Mouse (Mus musculus): Measurements from ENCODE around the gene Crebl2.

Gene Crebl2

DNA sequence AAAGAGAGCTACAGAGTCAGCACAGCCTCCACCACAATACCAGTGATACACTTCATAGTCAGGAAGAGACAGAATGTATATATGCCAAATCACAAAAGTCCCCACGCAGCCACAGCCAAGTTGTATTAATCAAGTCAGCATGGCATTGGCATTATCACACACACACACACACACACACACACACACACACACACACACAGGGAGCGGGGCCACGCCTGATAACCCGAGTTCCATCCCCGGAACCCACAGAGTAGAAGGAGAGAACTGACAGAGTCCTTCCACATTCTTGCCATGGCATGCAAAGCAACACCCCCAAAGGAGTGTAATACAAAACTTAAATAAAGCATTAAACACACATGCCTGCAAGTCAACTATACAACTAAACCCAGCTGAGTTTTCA, 49.6 kb downstream of the Crebl2 start:
- ChIA-PET POLR2A (interaction anchor here in 2 of 4 experiments (0.7 to 5.0 kb wide), 5 partner anchors 7 to 326 kb away, joined by 3 to 35 read pairs (median 5); no protein-coding TSS in a partner anchor), CTCF (interaction anchor here in 1 of 4 experiments (2.1 kb wide), 1 partner anchor 12 kb away, joined by 9 read pairs; no protein-coding TSS in a partner anchor)

DNA sequence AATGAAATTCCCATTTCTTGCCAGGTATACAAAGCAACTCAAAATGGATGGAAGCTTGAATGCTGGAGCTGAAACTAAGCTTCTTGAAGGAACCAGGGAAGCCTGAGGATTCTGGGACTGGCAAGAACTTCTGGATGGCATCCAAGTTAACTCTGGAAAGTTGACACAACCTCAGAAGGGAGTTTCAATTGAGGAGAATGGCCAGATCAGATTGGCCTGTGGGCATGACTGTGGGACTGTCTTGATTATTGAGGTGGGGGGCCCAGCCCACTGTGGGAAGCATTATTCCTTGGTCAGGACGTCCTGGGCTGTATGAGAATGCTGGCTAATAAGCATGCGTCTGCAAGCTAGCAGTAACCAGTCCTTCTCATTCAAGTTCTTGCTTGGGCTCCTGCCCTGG, 50.1 kb downstream of the Crebl2 start:
- CTCF ChIA-PET, result interaction anchor here in 1 of 4 experiments (1.2 to 2.1 kb wide), 2 partner anchors 13 to 259 kb away, joined by 3 to 9 read pairs; no protein-coding TSS in a partner anchor
- POLR2A ChIA-PET, result interaction anchor here in 2 of 4 experiments (0.7 to 2.3 kb wide), 5 partner anchors 10 to 326 kb away, joined by 3 to 10 read pairs (median 4); partner anchors contain the start of gene Gpr19 (in 1 of the 2)

DNA sequence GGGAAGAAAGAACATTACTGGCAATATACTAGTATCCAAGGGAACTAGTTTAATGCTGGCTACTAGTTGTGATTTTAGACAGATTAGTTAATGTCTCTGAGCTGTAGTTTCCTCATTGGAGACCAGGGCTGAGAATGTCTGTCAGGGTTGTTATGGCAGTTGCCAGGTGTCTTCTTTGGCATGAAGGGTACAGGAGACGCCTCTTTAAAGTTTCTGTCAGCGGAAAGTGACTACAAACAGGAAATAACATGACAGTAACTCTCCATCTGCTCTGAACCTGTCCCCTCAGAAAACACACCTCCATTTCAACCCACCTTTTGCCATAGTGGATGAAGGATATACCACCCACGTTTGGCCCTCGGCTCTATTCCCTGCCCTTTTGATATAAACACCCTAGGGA, 53.7 kb downstream of the Crebl2 start:
- POLR2A ChIA-PET, result interaction anchor here in 2 of 4 experiments (0.6 to 7.0 kb wide), 5 partner anchors 14 to 130 kb away, joined by 3 to 100 read pairs (median 7); partner anchors contain the start of genes Cdkn1b (in 2 of the 2), Apold1 (in 1 of the 2) and Gpr19 (in 1 of the 2)
- CTCF ChIA-PET, result interaction anchor here in 1 of 4 experiments (1.0 kb wide), 1 partner anchor 15 kb away, joined by 3 read pairs; no protein-coding TSS in a partner anchor

DNA sequence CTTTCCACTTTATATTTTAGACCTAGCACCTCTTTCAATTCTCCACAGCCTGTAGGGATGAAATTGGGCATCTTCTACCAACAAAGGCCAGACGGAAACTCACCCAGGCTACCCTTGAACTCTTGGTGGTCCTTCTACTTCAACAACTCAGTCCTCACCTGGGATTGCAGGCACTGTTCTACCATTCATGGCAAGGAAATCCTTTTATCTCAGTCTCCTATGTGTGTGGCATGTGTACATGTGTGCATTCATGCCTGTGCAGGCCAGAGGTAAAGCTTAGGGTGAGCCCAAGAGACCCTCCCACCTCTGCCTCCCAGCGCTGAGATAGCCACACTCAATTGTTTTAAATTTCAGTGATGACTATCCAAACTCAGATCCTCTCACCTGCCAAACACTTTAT, 55.6 kb downstream of the Crebl2 start:
- CTCF ChIA-PET, result no interaction called here
- POLR2A ChIA-PET, result interaction anchor here in 3 of 4 experiments (0.9 to 7.0 kb wide), 10 partner anchors 8 to 61 kb away, joined by 3 to 100 read pairs (median 8); partner anchors contain the start of genes Cdkn1b (in 2 of the 3) and Gpr19 (in 1 of the 3)

DNA sequence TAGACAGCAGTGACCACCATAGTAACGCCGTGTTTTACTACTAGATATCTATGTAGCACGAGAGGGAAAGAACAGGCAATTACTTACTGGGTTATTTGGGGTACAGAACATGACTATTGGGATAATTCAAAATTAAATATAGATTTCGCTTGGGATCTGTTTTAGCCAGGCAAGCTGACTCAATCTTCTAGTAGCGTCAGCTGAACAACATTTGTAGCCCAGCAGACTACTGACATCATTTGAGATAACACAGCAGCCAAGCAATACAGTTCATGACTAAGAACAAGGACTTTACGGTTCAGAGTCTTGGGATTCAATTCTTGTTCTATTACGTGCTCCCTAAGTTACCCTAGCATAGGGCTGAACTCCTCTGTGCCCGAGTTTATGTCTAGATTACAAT, 56.5 kb downstream of the Crebl2 start:
- ChIA-PET CTCF (interaction anchor here in 3 of 4 experiments (0.7 to 1.6 kb wide), 4 partner anchors 10 to 62 kb away, joined by 3 to 6 read pairs (median 5); no protein-coding TSS in a partner anchor), POLR2A (interaction anchor here (0.9 to 7.0 kb wide), 34 partner anchors 9 to 470 kb away, joined by 3 to 100 read pairs (median 5); partner anchors contain the start of genes Cdkn1b (in 4 of the 4), Apold1 (in 3 of the 4) and Gpr19 (in 3 of the 4))

DNA sequence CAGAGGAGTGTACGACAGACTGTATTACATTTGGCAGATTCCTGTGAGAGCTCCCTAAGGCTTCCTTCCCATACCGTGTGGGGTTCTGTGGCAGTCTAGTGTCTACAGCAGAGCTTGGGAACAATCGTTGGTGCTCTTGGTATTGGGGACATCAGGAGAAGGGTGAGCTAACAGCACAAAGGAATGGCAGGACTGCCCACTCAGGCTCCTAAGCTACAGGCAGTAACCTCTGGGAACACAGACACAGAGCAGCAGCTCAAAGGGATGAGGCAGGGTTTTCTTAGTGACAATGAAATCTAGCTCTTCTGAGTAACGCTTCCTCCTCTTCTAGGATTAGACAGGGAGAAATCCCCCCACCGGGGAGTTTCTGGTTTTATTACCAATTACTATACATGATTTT, 57.1 kb downstream of the Crebl2 start:
- ChIA-PET POLR2A (interaction anchor here (0.5 to 7.0 kb wide), 47 partner anchors 8 to 471 kb away, joined by 3 to 100 read pairs (median 4); partner anchors contain the start of genes Cdkn1b (in 4 of the 4), Apold1 (in 3 of the 4) and Gpr19 (in 3 of the 4)), CTCF (interaction anchor here (0.5 to 1.6 kb wide), 10 partner anchors 10 to 61 kb away, joined by 3 to 6 read pairs (median 4); no protein-coding TSS in a partner anchor)

DNA sequence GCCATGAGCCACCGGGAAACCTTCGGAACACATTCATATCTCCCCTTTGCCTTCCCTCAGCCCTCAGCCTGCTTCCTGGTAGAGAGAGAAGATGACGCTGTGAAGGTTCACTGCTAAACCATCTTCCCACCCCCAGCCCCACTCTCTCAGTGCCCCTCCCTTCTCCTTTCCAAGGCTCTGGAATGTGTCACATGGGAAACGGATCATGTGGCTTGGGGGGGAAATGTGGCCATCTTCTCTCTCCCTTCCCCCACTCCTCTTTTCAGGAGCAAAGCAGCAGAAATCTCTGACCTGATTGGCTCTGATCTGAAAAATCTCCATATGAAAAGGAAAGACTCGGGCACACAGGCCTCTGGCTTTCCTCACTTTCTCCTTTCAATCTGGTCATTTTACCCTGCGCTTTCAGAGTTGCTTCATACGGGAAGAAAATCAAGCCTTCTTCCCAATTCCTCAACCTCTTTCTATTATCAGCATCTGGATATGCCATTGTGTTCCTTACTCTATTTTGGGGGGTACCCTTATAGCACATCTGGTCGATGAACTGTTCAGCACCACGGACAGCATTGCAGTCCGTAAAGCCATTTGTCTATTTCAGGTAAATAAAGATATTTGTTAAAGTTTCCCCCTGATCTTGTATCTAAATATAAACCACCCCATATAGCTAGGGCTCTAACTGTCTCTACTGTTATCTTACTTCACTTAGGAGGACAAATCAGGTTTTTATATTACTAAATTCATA, 57.9 kb downstream of the Crebl2 start:
- ChIA-PET POLR2A (interaction anchor here (0.6 to 7.0 kb wide), 54 partner anchors 7 to 471 kb away, joined by 3 to 100 read pairs (median 4); partner anchors contain the start of genes Cdkn1b (in 4 of the 4), Gpr19 (in 4 of the 4) and Apold1 (in 3 of the 4)), CTCF (interaction anchor here in 3 of 4 experiments (0.8 to 1.6 kb wide), 5 partner anchors 11 to 59 kb away, joined by 3 to 6 read pairs (median 5); no protein-coding TSS in a partner anchor)

DNA sequence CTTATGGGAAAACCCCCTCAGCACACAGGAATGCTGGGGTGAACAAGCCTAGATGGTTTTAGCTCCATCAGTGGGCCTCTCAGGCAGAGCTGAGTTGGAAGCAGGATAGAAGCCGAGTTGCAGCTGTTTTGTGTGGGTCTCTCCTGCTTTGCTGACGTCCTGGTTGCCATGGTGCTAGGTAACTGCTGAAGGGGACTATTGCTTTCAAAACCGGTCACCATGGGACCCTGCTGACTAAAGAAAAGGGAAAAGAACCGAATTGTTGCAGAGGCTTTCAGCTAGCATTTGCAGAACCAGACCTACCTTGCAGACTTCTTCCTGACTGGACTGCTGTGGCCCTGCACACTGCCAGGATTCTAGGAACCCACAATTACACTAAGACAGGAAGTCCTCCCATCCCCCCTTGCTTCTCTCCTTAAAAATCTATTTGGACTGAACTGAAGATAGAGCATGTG, 58.6 kb downstream of the Crebl2 start:
- POLR2A ChIA-PET, result interaction anchor here (0.5 to 7.0 kb wide), 19 partner anchors 9 to 280 kb away, joined by 3 to 100 read pairs (median 4); partner anchors contain the start of genes Gpr19 (in 4 of the 4) and Cdkn1b (in 2 of the 4)
- CTCF ChIA-PET, result no interaction called here

DNA sequence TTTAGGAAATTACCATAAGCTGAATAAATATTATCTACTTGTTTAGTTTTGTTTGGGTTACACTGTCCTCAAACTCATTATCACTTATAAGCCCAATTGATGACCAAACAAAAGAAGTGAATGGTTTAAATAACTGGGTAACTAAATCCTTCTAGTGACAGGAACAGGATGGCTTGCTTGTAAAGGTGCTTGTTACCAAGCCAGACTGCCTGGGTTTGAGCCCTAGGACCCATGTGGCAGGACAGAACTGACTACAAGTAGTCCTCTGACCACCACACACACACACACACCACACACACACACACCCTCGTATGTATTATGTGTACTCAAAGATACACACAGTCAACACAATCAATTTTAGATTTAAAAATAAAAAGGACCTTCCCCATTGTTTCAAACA, 59.8 kb downstream of the Crebl2 start:
- POLR2A ChIA-PET, result interaction anchor here in 3 of 4 experiments (0.5 to 7.0 kb wide), 17 partner anchors 8 to 1919 kb away, joined by 3 to 100 read pairs (median 4); partner anchors contain the start of genes Gpr19 (in 3 of the 3), Cdkn1b (in 1 of the 3) and H2afj (in 1 of the 3)

DNA sequence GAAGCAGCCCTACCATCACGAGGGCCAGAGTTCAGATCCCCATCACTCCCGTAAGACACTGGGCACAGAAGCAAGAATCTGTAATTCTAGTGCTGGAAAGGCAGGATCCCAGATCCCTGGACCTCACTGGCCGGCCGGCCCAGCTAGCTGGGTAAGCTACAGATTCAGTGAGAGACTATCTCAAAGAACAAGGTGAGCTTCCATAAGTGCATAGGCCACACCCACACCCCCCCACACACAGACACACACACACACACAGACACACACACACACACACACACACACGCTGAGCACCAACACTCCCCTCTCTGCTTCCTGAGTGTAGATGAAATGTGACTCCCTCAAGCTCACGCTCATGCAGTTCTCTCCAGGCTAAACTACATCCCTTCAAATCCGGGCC, 60.5 kb downstream of the Crebl2 start:
- POLR2A ChIA-PET, result interaction anchor here in 3 of 4 experiments (0.5 to 4.0 kb wide), 15 partner anchors 7 to 1918 kb away, joined by 3 to 23 read pairs (median 3); partner anchors contain the start of genes Cdkn1b (in 1 of the 3), Gpr19 (in 1 of the 3) and H2afj (in 1 of the 3)
- CTCF ChIA-PET, result interaction anchor here in 1 of 4 experiments (1.0 kb wide), 1 partner anchor 27 kb away, joined by 3 read pairs; no protein-coding TSS in a partner anchor

More for the DNA sequence above, 59.8 kb downstream of the Crebl2 start:
- CTCF ChIA-PET, result interaction anchor here in 1 of 4 experiments (1.0 kb wide), 1 partner anchor 14 kb away, joined by 5 read pairs; no protein-coding TSS in a partner anchor

DNA sequence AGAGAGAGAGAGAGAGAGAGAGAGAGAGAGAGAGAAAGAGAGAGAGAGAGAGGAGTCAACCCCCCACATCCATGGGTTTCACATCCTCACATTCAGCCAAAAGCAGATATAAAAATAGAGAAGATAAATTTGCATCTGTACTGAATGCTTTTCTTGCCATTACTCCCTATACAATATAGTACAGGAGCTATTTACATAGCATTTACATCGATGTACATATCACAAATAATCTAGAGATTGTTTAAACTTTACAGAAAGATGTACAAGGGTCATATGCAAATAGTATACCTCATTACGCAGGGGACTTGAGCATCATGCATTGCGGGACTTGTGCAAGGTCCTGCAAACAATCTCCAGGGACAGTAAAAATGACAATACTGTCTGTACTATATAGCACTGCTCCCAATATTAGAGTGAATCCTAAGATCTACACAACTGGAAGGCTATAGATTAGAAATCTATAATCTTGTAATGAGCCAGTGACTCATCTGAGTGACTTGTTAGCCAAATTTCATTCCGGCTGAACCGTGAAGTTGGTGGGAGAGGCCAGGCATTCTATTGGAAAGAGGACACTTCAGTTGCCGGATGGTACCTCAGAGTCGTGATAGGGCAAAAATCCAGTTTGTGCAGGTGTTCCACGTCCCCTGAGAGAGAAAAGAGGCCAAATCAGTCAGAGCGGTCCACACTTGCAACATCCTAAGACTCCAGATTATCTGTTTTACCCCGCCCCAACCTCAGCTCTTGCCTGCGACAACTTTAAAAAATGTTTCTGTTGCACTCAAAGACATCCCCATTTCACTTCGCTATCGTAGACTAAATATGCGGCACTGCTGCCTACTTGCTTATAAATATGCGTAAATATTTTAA, 66.8 kb downstream of the Crebl2 start:
- ChIA-PET CTCF (interaction anchor here in 2 of 4 experiments (0.6 to 0.7 kb wide), 2 partner anchors 10 to 116 kb away, joined by 3 to 4 read pairs; no protein-coding TSS in a partner anchor), POLR2A (interaction anchor here (0.6 to 14.4 kb wide), 60 partner anchors 8 to 564 kb away, joined by 3 to 264 read pairs (median 4); partner anchors contain the start of genes Cdkn1b (in 3 of the 4), Crebl2 (in 1 of the 4) and Dusp16 (in 1 of the 4))

DNA sequence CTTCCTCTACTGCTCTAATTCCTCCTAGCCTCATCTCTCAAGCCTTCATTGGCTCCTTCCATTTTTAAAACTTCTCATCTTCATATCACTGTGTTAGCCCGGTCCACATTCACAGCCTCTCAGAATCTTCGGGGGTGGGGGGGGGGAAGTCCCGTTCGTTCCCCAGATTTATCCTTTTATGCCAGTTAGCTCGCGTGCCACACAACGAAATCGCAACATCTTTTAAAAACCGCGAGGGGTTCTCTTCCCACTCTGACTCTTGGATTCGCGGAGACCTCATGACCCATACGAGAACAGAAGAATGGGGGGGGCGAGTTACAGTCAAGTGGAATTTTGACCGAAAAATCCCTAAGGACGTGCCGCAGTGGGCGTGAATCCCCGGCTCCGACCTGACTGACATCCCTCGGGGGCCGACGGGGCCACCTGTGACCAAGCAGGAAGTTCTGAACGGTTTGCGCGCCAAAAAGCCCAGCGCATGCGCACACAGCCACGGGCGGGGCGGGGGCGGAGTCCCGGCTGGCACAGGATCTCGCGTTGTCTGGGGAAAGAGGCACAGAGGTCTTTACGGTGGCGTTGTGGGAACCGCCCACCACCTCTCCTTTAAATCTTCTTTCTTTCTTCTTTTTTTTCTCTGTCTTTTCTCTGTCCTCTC, 67.6 kb downstream of the Crebl2 start:
- ChIA-PET CTCF (interaction anchor here in 3 of 4 experiments (0.6 to 0.7 kb wide), 5 partner anchors 11 to 116 kb away, joined by 3 to 6 read pairs (median 4); partner anchors contain the start of gene Ddx47 (in 1 of the 3)), POLR2A (interaction anchor here (0.6 to 14.4 kb wide), 80 partner anchors 9 to 812 kb away, joined by 3 to 264 read pairs (median 4); partner anchors contain the start of genes Cdkn1b (in 3 of the 4), Crebl2 (in 1 of the 4) and Dusp16 (in 1 of the 4))

DNA sequence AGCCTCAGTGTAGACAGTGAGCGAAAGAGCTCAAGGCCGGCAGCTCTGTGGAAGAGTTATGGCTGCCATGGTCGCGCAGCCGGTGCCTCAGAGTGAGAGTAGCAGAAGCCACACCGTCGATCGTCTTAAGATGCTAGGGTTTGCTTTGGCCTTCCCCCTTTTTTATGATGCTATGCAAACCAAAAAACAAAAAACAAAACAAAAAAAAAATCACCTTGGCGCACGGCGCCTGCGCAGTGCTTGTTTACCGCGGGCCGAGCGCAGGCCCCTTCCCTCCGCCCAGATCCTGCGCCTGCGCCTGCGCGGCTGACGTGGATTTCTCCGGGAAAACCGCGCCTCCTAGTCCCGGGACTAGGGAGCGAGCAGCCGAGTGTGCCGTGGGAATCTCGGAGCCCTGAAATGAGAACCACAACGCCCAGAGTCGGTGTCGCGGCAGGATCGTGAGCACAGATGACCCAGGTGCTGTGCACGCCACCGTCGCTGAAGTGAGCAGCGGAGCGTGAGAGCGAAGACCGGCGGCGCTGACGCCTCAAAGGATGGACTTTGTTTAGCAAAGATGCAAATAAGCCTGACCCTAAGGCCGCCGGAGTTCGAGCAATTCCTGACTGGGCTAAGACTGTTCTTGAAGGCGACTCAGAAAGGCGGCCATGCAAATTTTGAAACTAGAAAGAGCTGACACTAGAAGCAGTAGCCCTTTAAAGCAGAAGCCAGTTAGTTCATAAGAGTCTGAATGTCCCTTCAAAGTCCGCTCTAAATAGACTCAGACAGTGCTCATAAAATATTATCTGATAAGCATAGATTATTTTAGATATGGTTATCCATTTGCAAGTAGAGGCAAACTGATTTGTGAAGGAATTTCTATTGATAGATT, 68.4 kb downstream of the Crebl2 start, which contains the start of gene Gpr19:
Gene Gpr19, minus strand, starts transcription at position 484 of the 871 bp plus-strand sequence.
- CTCF ChIA-PET, result interaction anchor here in 2 of 4 experiments (0.6 to 1.3 kb wide), 4 partner anchors 33 to 113 kb away, joined by 3 to 6 read pairs (median 4); partner anchors contain the start of gene Ddx47 (in 1 of the 2)
- POLR2A ChIA-PET, result interaction anchor here (0.5 to 14.4 kb wide), 81 partner anchors 8 to 813 kb away, joined by 3 to 264 read pairs (median 4); partner anchors contain the start of genes Cdkn1b (in 3 of the 4), Apold1 (in 1 of the 4), Crebl2 (in 1 of the 4) and Dusp16 (in 1 of the 4)

DNA sequence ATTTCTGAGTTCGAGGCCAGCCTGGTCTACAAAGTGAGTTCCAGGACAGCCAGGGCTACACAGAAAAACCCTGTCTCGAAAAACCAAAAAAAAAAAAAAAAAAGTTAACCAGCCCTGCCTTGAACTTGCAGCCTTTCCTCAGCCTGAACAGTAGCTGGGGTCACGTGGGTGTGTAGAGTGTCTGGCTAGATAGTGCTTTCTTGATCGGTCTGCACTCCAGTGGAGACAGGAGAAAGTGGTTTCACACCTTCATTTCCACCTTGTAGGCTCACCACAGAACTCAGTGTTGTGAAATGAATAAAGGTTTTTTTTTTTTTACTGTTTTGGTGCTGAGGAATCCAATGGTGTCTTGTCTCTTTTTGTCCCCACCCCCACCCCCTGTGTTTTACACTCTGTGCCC, 73.4 kb downstream of the Crebl2 start:
- ChIA-PET POLR2A (interaction anchor here in 3 of 4 experiments (0.5 to 14.4 kb wide), 15 partner anchors 8 to 164 kb away, joined by 3 to 264 read pairs (median 4); partner anchors contain the start of gene Cdkn1b (in 3 of the 3)), CTCF (no interaction called here)
